Mouse (Mus musculus) embryonic facial prominence, embryonic 15.5 days (tissue): Measurements from ENCODE around the gene Ccnl2. TPM values are rescaled to one million over a fixed set of nuclear protein-coding genes. Genes with fewer than 3 reads are reported as not detected.

Source experiments
- ATAC-seq: fragments of 200-750 bp; cut with Nextera tagmentation; 2 replicates; pipeline ENCODE4 v1.8.0; 2017; ENCODE audit warnings: low read depth, moderate TSS enrichment; ENCODE audit not compliant: insufficient number of reproducible peaks, low FRiP score, low TSS enrichment
- H3K27ac ChIP-seq: fragments of 300-500 bp; sonication (generic); replicated peaks from 2 replicates; pipeline ENCODE4 v1.5.1; 2015; ENCODE audit warnings: mild to moderate bottlenecking, inconsistent platforms
- H3K27me3 ChIP-seq: fragments of 300-500 bp; sonication (generic); 2 replicates; pipeline ENCODE4 v1.6.1; 2015; ENCODE audit warnings: inconsistent platforms
- H3K36me3 ChIP-seq: fragments of 300-500 bp; sonication (generic); 2 replicates; pipeline ENCODE4 v1.6.1; 2015; ENCODE audit warnings: mild to moderate bottlenecking, inconsistent platforms
- H3K4me1 ChIP-seq: fragments of 300-500 bp; sonication (generic); 2 replicates; pipeline ENCODE4 v1.6.1; 2015; ENCODE audit warnings: inconsistent platforms
- H3K4me2 ChIP-seq: fragments of 300-500 bp; sonication (generic); replicated peaks from 2 replicates; pipeline ENCODE4 v1.6.1; 2015; ENCODE audit warnings: mild to moderate bottlenecking, inconsistent platforms
- H3K4me3 ChIP-seq: fragments of 300-500 bp; sonication (generic); replicated peaks from 2 replicates; pipeline ENCODE4 v1.5.1; 2015; ENCODE audit warnings: mild to moderate bottlenecking, inconsistent platforms
- H3K9ac ChIP-seq: fragments of 300-500 bp; sonication (generic); 2 replicates; pipeline ENCODE4 v1.6.1; 2015; ENCODE audit warnings: inconsistent platforms
- H3K9me3 ChIP-seq: fragments of 300-500 bp; sonication (generic); replicated peaks from 2 replicates; pipeline ENCODE4 v1.6.1; 2016; ENCODE audit warnings: inconsistent platforms
- WGBS: fragments of 180-500 bp; shearing (Covaris S2); methylation state at CpG from one replicate; pipeline ENCODE4 v1.1.7; 2015; 5-methylcytosine and 5-hydroxymethylcytosine counted together
- microRNA-seq: library from miRNA; unstranded; fragments of <30 nt; microRNA quantifications from one replicate; pipeline ENCODE4, GENCODE M21; 2016; ENCODE audit warnings: borderline number of aligned reads
- polyA plus RNA-seq: library from polyadenylated mRNA; unstranded; fragments of >200 nt; fragmentation: Nextera tagmentation; extraction: Ambion mirVana; gene quantifications from 2 replicates; pipeline ENCODE4 v1.2.1, GENCODE M21; 2015

The Ccnl2 gene
- polyA plus RNA-seq, 1 experiment from 2014 or later, result 206 TPM

- H3K9me3 ChIP-seq, result no peaks in the 10 kb centered on the region
- no peak overlapping the region for H3K27ac ChIP-seq
- H3K27me3 ChIP-seq, result no peaks in the 10 kb centered on the region
- H3K36me3 ChIP-seq, result peaks cover 50% of the 10 kb centered on the region
- ATAC-seq, result no peak
- peaks cover 26% of the 10 kb centered on the region for H3K4me1 ChIP-seq
- H3K9ac ChIP-seq, result no peak overlapping the region
- no peak overlapping the region for H3K4me2 ChIP-seq
- 88% methylated on average over 7 of the region's 7 CpGs for WGBS
- no peak overlapping the region for H3K4me3 ChIP-seq
These were observed 59.1 kb downstream of the Ccnl2 start for GRCm38 (mm10) chr4:155871404-155871803.

Small RNAs within 50 kb of the gene (microRNA-seq; reads per million reads assigned to microRNA genes)
- gene Gm27743, result not detected

Other genes with a start within 250 kb of the Ccnl2 start
- gene Slc35e2, start 211.1 kb upstream of the Ccnl2 start, polyA plus RNA-seq, result 7.7 and 9.3 TPM in 2 replicates
- 62.1 and 65.6 TPM in 2 replicates for gene Cdk11b, start 187.6 kb upstream of the Ccnl2 start, polyA plus RNA-seq
- gene Gm10563, start 167.1 kb upstream of the Ccnl2 start, polyA plus RNA-seq, result not detected in 2 replicates
- gene Mmp23, start 159.1 kb upstream of the Ccnl2 start, polyA plus RNA-seq, result 38.5 and 39.0 TPM in 2 replicates
- 36.3 and 36.8 TPM in 2 replicates for gene Mib2, start 143.3 kb upstream of the Ccnl2 start, polyA plus RNA-seq
- gene Fndc10, start 118.1 kb upstream of the Ccnl2 start, polyA plus RNA-seq, result 13.5 and 13.9 TPM in 2 replicates
- gene Ssu72, start 107.7 kb upstream of the Ccnl2 start, polyA plus RNA-seq, result 135 and 140 TPM in 2 replicates
- 1.6 and 2.2 TPM in 2 replicates for gene Tmem240, start 77.7 kb upstream of the Ccnl2 start, polyA plus RNA-seq
- gene Atad3a, start 51.4 kb upstream of the Ccnl2 start, polyA plus RNA-seq, result 84.9 and 89.9 TPM in 2 replicates
- gene Vwa1, start 37.8 kb upstream of the Ccnl2 start, polyA plus RNA-seq, result 14.2 and 17.4 TPM in 2 replicates
- 0.76 and 1.2 TPM in 2 replicates for gene Tmem88b, start 26.6 kb upstream of the Ccnl2 start, polyA plus RNA-seq
- gene Ankrd65, start 22.1 kb upstream of the Ccnl2 start, polyA plus RNA-seq, result 0.29 and 0.71 TPM in 2 replicates
- 175 and 191 TPM in 2 replicates for gene Mrpl20, start 9.6 kb upstream of the Ccnl2 start, polyA plus RNA-seq
- 142 TPM in 2 replicates for gene Aurkaip1, start 18.8 kb downstream of the Ccnl2 start, polyA plus RNA-seq
- gene Mxra8, start 27.2 kb downstream of the Ccnl2 start, polyA plus RNA-seq, result 137 and 141 TPM in 2 replicates
- gene Dvl1, start 34.9 kb downstream of the Ccnl2 start, polyA plus RNA-seq, result 10.0 and 12.2 TPM in 2 replicates
- gene Tas1r3, start 50.9 kb downstream of the Ccnl2 start, polyA plus RNA-seq, result 0.48 and 0.56 TPM in 2 replicates
- 18.0 and 20.1 TPM in 2 replicates for gene Cptp, start 57.0 kb downstream of the Ccnl2 start, polyA plus RNA-seq
- gene Ints11, start 57.1 kb downstream of the Ccnl2 start, polyA plus RNA-seq, result 71.7 and 73.1 TPM in 2 replicates
- 62.6 and 63.6 TPM in 2 replicates for gene Pusl1, start 79.3 kb downstream of the Ccnl2 start, polyA plus RNA-seq
- 25.1 and 26.2 TPM in 2 replicates for gene Acap3, start 79.3 kb downstream of the Ccnl2 start, polyA plus RNA-seq
- gene Ube2j2, start 131.3 kb downstream of the Ccnl2 start, polyA plus RNA-seq, result 108 and 109 TPM in 2 replicates
- 68.2 and 73.8 TPM in 2 replicates for gene C1qtnf12, start 149.8 kb downstream of the Ccnl2 start, polyA plus RNA-seq
- gene B3galt6, start 180.2 kb downstream of the Ccnl2 start, polyA plus RNA-seq, result 16.6 and 16.7 TPM in 2 replicates
- gene Sdf4, start 180.4 kb downstream of the Ccnl2 start, polyA plus RNA-seq, result 165 and 172 TPM in 2 replicates
- 1.1 and 1.2 TPM in 2 replicates for gene Tnfrsf4, start 201.4 kb downstream of the Ccnl2 start, polyA plus RNA-seq
- 6.0 and 7.1 TPM in 2 replicates for gene Tnfrsf18, start 213.7 kb downstream of the Ccnl2 start, polyA plus RNA-seq
- 4.0 and 4.3 TPM in 2 replicates for gene Ttll10, start 246.9 kb downstream of the Ccnl2 start, polyA plus RNA-seq